Mouse (Mus musculus) layer of hippocampus, adult 6 months (tissue): ENCODE results near the gene Ccl5. TPM values are rescaled to one million over a fixed set of nuclear protein-coding genes. Genes with fewer than 3 reads are reported as not detected.

Source experiments
- long read RNA-seq, 2 experiments: library from polyadenylated mRNA; unstranded; transcript quantifications; one replicate each; pipeline ENCODE4 v2.0.0; 2019 to 2020
- polyA plus RNA-seq: library from polyadenylated mRNA; unstranded; fragments of <200 nt; fragmentation: Nextera tagmentation; gene quantifications from 2 replicates; pipeline ENCODE4 v1.2.3, GENCODE M21; 2021

Ccl5 gene
- 1.1 and 4.9 TPM in 2 replicates for polyA plus RNA-seq
- long read RNA-seq, experiment 1: 0 reads
- long read RNA-seq, experiment 2: 0 reads

GRCm38 (mm10) chr11:83530360-83530759 lies at the start of gene Ccl5:
Ccl5 (minus strand) TSS chr11:83530518.

GRCm38 (mm10) chr11:83578186-83578760 lies 48.0 kb upstream of the Ccl5 start, which contains the start of gene Ccl9:
Ccl9 (minus strand) TSS chr11:83578636.

GRCm38 (mm10) chr11:83522075-83522474 lies 8.2 kb downstream of the Ccl5 start, which contains the start of gene Heatr9:
Heatr9 (minus strand) TSS chr11:83522175.

Other genes starting within 250 kb of the Ccl5 start
- gene Slfn14, start 243.8 kb downstream of the Ccl5 start, polyA plus RNA-seq: not detected in 2 replicates
- gene Ap2b1, start 231.5 kb downstream of the Ccl5 start, polyA plus RNA-seq: 77.1 and 89.6 TPM in 2 replicates
- gene Pex12, start 227.9 kb downstream of the Ccl5 start, polyA plus RNA-seq: 9.0 and 10.0 TPM in 2 replicates
- 17.3 and 19.8 TPM in 2 replicates for gene Rasl10b, start 121.4 kb downstream of the Ccl5 start, polyA plus RNA-seq
- 0.39 and 0.56 TPM in 2 replicates for gene Gas2l2, start 101.1 kb downstream of the Ccl5 start, polyA plus RNA-seq
- 0.30 and 0.52 TPM in 2 replicates for gene 1700020L24Rik, start 92.8 kb downstream of the Ccl5 start, polyA plus RNA-seq
- gene Mmp28, start 67.4 kb downstream of the Ccl5 start, polyA plus RNA-seq: 0.80 and 0.95 TPM in 2 replicates
- gene Taf15, start 57.4 kb downstream of the Ccl5 start, polyA plus RNA-seq: 0.56 and 1.3 TPM in 2 replicates
- gene Heatr9, start 8.3 kb downstream of the Ccl5 start, polyA plus RNA-seq: not detected in 2 replicates
- gene Ccl9, start 48.1 kb upstream of the Ccl5 start, polyA plus RNA-seq: 0.89 and 1.9 TPM in 2 replicates
- gene Ccl6, start 62.6 kb upstream of the Ccl5 start, polyA plus RNA-seq: 2.1 and 2.5 TPM in 2 replicates
- gene Rpl9-ps1, start 115.1 kb upstream of the Ccl5 start, polyA plus RNA-seq: not detected in 2 replicates
- gene Ccl3, start 118.8 kb upstream of the Ccl5 start, polyA plus RNA-seq: 1.1 and 1.3 TPM in 2 replicates
- gene Ccl4, start 132.1 kb upstream of the Ccl5 start, polyA plus RNA-seq: 1.2 and 1.3 TPM in 2 replicates
- 1.8 and 2.6 TPM in 2 replicates for gene Wfdc17, start 173.5 kb upstream of the Ccl5 start, polyA plus RNA-seq
- gene Wfdc18, start 178.5 kb upstream of the Ccl5 start, polyA plus RNA-seq: 7.8 and 8.6 TPM in 2 replicates
- not detected in 2 replicates for gene Wfdc21, start 216.4 kb upstream of the Ccl5 start, polyA plus RNA-seq
- 6.9 and 7.2 TPM in 2 replicates for gene Heatr6, start 223.2 kb upstream of the Ccl5 start, polyA plus RNA-seq